Mouse (Mus musculus): ENCODE results near the gene Vasn.

Vasn gene

DNA sequence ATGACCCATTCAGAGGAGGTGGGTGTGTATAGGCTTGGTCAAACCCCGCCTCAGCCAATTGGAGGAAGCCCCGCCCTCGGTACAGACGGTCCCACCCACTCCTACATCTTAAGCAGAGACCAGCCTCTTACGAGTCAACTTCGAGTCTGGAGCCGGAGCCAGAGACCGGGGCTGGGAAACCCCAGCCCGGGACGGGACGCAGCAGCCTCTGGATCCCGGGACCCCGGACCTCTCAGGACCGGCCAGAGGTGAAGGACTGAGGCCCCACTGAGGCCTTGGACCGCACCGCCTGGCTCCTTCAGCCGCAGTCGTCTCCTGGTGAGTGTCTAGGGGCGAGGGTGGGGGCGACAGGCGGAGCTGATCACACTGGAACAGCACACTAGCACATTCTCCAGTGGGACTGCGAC is at the start of gene Vasn, which contains the start of gene Dnaja3:
TSS of gene Vasn (plus strand) at position 111 of the 407 bp plus-strand sequence.
TSS of gene Dnaja3 (plus strand) at position 159 of the 407 bp plus-strand sequence.
- DNase-seq (ENCODE audit: low spot score): peak; percentile 93

DNA sequence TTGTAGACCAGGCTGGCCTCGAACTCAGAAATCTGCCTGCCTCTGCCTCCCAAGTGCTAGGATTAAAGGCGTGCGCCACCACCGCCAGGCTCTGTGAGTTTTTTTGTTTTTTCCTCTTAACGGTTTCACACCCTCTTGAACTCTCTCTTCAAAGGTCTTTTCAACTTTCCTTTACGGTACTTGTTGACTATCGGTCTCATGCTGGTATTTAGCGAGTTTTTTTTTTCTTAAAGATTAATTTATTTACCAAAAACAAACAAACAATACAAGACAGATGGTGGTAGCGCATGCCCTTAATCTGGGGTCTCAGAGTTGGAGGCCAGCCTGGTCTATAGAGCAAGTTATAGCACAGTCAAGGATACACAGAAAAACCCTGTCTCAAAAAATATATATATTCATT is 49.5 kb upstream of the Vasn start:
- no peak for DNase-seq (ENCODE audit: low spot score)

- DNase-seq (ENCODE audit: low spot score): peak; percentile 64
Observed at GRCm38 (mm10) chr16:4592909-4593875, 46.5 kb upstream of the Vasn start.

- DNase-seq (ENCODE audit: low spot score): peak; percentile 57
Observed at GRCm38 (mm10) chr16:4593971-4594813, 45.5 kb upstream of the Vasn start, which contains the start of gene Glis2. Gene Glis2, plus strand, starts transcription at chr16:4594713.

GRCm38 (mm10) chr16:4594814-4595526 is 44.8 kb upstream of the Vasn start:
- DNase-seq (ENCODE audit: low spot score): no peak

- peak; percentile 58 for DNase-seq (ENCODE audit: low spot score)
Observed at GRCm38 (mm10) chr16:4595527-4595963, 44.2 kb upstream of the Vasn start.

DNA sequence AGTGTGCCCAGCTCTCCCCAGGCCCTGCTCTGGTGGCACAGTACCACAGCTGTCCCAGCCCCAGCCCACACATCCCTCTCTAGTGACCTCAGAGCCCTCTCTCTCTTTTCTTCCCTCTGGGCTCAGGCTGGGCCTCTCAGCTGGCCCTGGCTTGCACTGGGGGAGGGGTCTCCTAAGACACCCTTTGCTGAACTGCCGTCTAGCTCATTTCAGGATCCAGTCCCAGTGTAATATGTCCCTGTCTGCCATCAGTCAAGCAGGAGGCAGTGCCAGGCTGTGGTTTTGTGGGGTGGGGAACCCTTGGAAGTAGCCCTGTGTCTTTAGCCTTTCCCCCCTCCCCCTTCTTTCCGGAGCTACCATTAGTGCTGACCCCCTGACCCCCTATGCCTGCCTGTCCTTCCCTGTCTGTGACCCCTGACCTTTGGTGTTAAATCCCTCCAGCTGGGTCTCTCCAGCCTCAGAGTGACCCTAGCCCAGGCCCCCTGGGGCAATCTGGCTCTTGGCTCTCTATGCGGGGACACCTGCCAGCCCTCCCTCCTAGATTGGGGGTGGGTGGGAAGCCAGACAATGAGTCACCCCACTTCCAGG is 43.5 kb upstream of the Vasn start:
- no peak for DNase-seq (ENCODE audit: low spot score)

DNA sequence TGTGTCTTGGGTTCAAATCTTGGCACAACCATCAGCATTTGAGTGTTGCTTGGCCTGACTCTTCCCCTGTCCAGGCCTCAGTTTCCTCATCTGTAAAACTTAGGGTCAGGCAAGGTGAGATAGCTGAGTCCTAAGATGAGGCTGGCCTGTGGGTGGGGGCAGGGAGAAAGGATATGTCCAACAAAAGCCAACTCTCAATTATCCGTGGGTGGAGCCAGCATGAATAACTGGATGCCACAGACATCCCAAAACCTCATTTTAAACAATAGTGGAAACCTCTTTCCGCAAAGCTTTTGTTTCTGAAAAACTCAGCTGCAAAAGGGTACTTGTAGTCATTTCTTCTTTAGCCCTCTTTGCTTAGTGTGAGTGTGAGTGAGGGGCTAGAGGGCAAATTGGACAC is 42.9 kb upstream of the Vasn start:
- no peak for DNase-seq (ENCODE audit: low spot score)

- DNase-seq (ENCODE audit: low spot score): no peak
Observed at GRCm38 (mm10) chr16:4597296-4597695, 42.4 kb upstream of the Vasn start.

GRCm38 (mm10) chr16:4598041-4598440 is 41.7 kb upstream of the Vasn start:
- DNase-seq (ENCODE audit: low spot score): no peak

DNA sequence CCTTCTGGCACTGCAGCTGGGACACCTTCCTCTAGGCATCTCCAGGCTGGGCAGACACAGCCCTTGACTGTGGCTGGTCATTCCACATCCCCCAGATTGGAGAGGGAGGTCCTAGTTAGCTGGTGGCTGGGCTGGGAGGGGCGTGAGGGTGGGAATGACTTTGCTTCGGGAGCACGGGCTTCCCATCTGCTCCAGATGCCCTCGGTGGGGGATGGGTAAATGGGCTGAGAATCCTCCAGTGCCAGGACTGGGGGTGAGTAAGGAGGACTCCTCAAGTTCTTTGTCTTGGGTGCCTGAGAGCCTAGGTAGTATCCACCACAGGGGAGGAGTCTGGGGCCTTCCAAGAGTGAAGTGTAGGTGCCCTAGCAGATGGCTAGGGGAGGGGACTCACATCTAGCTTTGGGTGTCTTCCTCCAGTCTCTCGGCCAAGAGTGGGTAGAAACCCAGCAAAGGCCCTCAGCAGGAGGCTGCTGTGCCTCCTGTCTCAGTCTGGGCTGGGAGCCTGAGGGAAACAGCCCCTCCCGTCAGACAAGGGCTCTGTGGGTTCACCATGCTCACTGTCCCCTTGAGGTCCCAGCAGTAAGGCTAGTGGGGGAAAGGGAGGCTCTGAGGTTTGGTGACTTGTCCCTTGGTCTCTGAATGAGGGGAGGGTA is 40.7 kb upstream of the Vasn start:
- DNase-seq (ENCODE audit: low spot score): no peak

DNA sequence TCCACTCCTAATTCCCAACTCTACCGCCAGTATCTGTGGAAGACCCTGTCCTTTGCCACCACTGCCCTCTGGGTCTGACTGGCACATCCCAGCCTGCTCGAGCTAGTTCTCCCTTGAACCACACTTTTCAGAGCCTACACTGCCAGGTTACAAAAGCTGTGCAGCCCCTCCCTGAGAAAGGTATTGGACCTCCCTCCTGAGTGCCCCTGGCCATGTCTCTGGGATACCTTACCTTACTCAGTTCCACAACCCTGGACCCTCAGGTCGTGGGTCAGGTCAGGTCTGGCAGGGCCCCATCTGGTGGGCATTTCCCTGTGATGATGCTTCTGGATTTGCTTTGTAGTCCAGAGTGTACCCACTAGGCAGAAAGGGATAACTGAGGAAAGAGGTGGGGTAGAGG is 40.1 kb upstream of the Vasn start:
- no peak for DNase-seq (ENCODE audit: low spot score)

- DNase-seq (ENCODE audit: low spot score): no peak
Observed at GRCm38 (mm10) chr16:4600701-4601310, 38.9 kb upstream of the Vasn start.

- no peak for DNase-seq (ENCODE audit: low spot score)
Observed at GRCm38 (mm10) chr16:4602189-4602588, 37.6 kb upstream of the Vasn start.

DNA sequence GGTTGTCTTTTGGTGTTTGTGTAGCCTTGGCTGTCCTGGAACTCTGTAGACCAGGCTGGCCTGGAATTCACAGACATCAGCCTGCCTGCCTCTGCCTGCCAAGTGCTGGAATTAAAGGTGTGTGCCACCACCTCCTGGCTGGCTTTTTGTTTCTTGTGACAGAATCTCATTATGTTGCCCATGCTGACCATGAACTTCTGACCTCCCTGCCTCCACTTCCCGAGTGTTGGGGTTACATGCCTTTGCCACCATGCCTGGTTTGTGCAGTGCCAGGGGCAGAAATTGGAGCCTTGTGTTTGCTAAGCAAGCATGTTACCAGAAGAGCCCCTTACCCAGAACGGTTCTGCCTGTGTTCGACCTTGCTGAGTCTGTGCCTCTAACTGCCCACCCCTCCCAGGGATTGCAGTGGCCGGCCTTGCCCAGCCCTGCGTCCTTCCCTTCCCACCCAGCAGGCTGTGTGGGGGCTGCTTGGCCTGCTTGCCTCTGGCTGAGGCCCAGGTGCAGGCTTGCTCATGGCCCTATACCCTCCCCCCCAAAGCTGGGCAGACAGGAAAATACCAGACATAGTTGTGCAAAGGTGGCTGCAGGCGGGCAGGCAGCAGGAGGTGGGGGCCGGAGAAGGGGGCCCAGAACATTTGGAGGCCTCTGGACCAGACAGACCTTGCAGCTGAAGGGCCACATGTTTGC is 36.8 kb upstream of the Vasn start:
- DNase-seq (ENCODE audit: low spot score): peak; percentile 45

DNA sequence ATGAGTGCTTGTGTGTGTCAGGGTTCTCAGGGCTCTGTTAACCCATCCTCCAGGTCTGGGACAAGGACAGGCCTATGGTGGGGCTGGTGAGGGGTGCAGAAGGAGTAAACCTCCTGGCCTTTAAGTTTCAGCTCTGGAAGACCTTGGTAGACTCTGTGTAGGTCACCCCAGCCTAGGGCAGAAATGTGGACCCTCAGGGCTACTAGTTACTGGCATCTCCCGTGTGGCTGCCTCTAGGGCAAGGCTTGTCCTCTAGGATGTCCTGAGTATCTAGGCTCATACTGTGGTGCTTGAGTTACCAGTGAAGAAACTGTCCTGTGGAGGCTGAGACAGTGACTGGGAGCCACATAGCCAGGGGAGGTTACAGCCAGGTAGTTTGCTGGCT is 36.3 kb upstream of the Vasn start:
- no peak for DNase-seq (ENCODE audit: low spot score)

GRCm38 (mm10) chr16:4604293-4604837 is 35.4 kb upstream of the Vasn start:
- no peak for DNase-seq (ENCODE audit: low spot score)

- no peak for DNase-seq (ENCODE audit: low spot score)
Observed at GRCm38 (mm10) chr16:4605514-4606131, 34.1 kb upstream of the Vasn start.

GRCm38 (mm10) chr16:4606431-4607084 is 33.2 kb upstream of the Vasn start:
- peak; percentile 50 for DNase-seq (ENCODE audit: low spot score)

All from urinary bladder, postnatal 14 days (tissue).